Mouse (Mus musculus): ENCODE data around the gene Tmem211. TPM values are rescaled to one million over a fixed set of nuclear protein-coding genes. Genes with fewer than 3 reads are reported as not detected.
A peak's percentile ranks its signal among the peaks of the same experiment; 100 is the strongest.

Tmem211 gene
- polyA plus RNA-seq, 1 experiment from 2014 or later = not detected

GRCm38 (mm10) chr5:113281557-113281956 lies 54.8 kb downstream of the Tmem211 start:
- DNase-seq (ENCODE audit: low spot score) (no peak), ATAC-seq (ENCODE audit: low FRiP score) (no peak)
- H3K4me2 ChIP-seq (replicated peaks) = no peak overlapping the region
- no peak overlapping the region for H3K9ac ChIP-seq
- H3K4me3 ChIP-seq (replicated peaks; ENCODE audit: low read length) = no peak overlapping the region
- H3K27me3 ChIP-seq (ENCODE audit: control insufficient read depth, insufficient read depth, low read length) = no peaks in the 10 kb centered on the region
- no peaks in the 10 kb centered on the region for H3K4me1 ChIP-seq (replicated peaks; ENCODE audit: control insufficient read depth, insufficient read depth, low read length)
- no peaks in the 10 kb centered on the region for H3K9me3 ChIP-seq (ENCODE audit: control insufficient read depth, low read length)
- peaks cover 64% of the 10 kb centered on the region for H3K36me3 ChIP-seq (replicated peaks; ENCODE audit: control insufficient read depth, insufficient read depth)
- 91% methylated on average over 7 of the region's 7 CpGs for WGBS
- H3K27ac ChIP-seq = no peak overlapping the region

- 75% methylated on average over 2 of the region's 2 CpGs for WGBS
- no peak overlapping the region for H3K9ac ChIP-seq
- peaks cover 7% of the 10 kb centered on the region; the same call in 1 of the 2 replicates for H3K4me1 ChIP-seq (replicated peaks; ENCODE audit: control insufficient read depth, insufficient read depth, low read length)
- no peak overlapping the region for H3K4me3 ChIP-seq (replicated peaks; ENCODE audit: low read length)
- DNase-seq (ENCODE audit: low spot score) (no peak), ATAC-seq (ENCODE audit: low FRiP score) (no peak)
- H3K27me3 ChIP-seq (ENCODE audit: control insufficient read depth, insufficient read depth, low read length) = peaks cover 14% of the 10 kb centered on the region
- H3K9me3 ChIP-seq (ENCODE audit: control insufficient read depth, low read length) = no peaks in the 10 kb centered on the region
- H3K4me2 ChIP-seq (replicated peaks) = no peak overlapping the region
- H3K27ac ChIP-seq = no peak overlapping the region
- H3K36me3 ChIP-seq (replicated peaks; ENCODE audit: control insufficient read depth, insufficient read depth) = peaks cover 42% of the 10 kb centered on the region
These were observed 57.0 kb downstream of the Tmem211 start for GRCm38 (mm10) chr5:113283726-113284125.

- no peaks in the 10 kb centered on the region for H3K9me3 ChIP-seq (ENCODE audit: control insufficient read depth, low read length)
- no peak overlapping the region for H3K9ac ChIP-seq
- no peak overlapping the region for H3K27ac ChIP-seq
- H3K4me3 ChIP-seq (replicated peaks; ENCODE audit: low read length) = no peak overlapping the region
- peaks cover 37% of the 10 kb centered on the region for H3K36me3 ChIP-seq (replicated peaks; ENCODE audit: control insufficient read depth, insufficient read depth)
- WGBS = 60% methylated on average over 16 of the region's 16 CpGs
- peaks cover 7% of the 10 kb centered on the region; the same call in 1 of the 2 replicates for H3K4me1 ChIP-seq (replicated peaks; ENCODE audit: control insufficient read depth, insufficient read depth, low read length)
- DNase-seq (ENCODE audit: low spot score) (no peak), ATAC-seq (ENCODE audit: low FRiP score) (no peak)
- H3K27me3 ChIP-seq (ENCODE audit: control insufficient read depth, insufficient read depth, low read length) = peaks cover 18% of the 10 kb centered on the region
- H3K4me2 ChIP-seq (replicated peaks) = no peak overlapping the region
These were observed 58.8 kb downstream of the Tmem211 start for GRCm38 (mm10) chr5:113285541-113285940.

GRCm38 (mm10) chr5:113286048-113286447 lies 59.3 kb downstream of the Tmem211 start:
- WGBS = 78% methylated on average over 11 of the region's 11 CpGs
- H3K27ac ChIP-seq = no peak overlapping the region
- H3K9ac ChIP-seq = no peak overlapping the region
- H3K4me3 ChIP-seq (replicated peaks; ENCODE audit: low read length) = no peak overlapping the region
- peaks cover 34% of the 10 kb centered on the region for H3K36me3 ChIP-seq (replicated peaks; ENCODE audit: control insufficient read depth, insufficient read depth)
- DNase-seq (ENCODE audit: low spot score) = no peak
- H3K4me2 ChIP-seq (replicated peaks) = no peak overlapping the region
- H3K9me3 ChIP-seq (ENCODE audit: control insufficient read depth, low read length) = no peaks in the 10 kb centered on the region
- peaks cover 18% of the 10 kb centered on the region for H3K27me3 ChIP-seq (ENCODE audit: control insufficient read depth, insufficient read depth, low read length)
- ATAC-seq (ENCODE audit: low FRiP score) = no peak
- peaks cover 7% of the 10 kb centered on the region; the same call in 1 of the 2 replicates for H3K4me1 ChIP-seq (replicated peaks; ENCODE audit: control insufficient read depth, insufficient read depth, low read length)

DNA sequence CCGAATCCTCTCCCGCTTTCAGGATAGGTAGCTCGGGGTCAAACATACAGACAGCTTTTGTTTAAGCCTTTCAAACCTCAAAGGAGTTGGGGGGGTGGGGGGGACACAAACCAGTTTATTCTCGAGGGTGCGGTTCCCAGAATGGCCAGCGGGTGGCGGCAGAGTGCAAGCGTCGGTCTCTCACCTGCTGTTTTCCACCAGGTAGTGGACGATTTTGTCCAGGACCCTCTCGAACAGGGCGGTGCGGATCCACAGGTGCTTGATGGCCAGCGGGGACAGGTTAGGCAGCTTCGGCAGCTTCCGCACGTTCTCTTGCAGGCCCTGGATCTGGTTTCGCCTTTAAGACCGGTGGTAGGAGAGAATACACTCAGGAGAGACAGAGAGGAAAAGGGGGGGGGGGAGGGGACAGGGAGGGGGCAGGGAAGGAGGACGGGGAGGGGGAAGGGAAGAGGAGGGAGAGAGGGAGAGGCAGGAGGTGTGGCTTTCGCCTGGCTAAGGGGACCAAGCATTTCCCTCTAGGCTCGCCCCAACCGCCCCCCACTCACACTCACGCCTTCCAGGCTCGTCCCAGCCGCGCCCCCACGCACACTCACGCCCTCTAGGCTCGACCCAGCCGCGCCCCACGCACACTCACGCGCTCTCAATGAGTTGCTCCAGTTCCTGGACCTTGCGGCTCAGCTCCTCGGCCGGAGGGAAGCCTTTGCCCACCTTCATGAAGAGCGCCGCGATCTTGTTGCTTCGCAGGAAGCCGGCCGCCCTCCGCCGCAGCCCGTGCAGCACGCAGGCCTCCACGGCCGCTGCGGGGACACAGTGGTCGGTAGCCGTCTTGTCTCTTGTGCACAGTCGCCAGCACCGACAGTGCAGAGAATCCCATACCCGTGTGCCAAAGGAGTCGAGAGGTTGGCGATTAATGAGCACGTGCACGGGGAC lies 60.1 kb downstream of the Tmem211 start:
- ATAC-seq (ENCODE audit: low FRiP score) (no peak), DNase-seq (ENCODE audit: low spot score) (peak; percentile 76)
- peaks cover 18% of the 10 kb centered on the region for H3K27me3 ChIP-seq (ENCODE audit: control insufficient read depth, insufficient read depth, low read length)
- H3K4me1 ChIP-seq (replicated peaks; ENCODE audit: control insufficient read depth, insufficient read depth, low read length) = peaks cover 7% of the 10 kb centered on the region; the same call in 1 of the 2 replicates
- peak overlapping the region; percentile 25; the same call in 1 of the 2 replicates for H3K9ac ChIP-seq
- 2% methylated on average over 58 of the region's 60 CpGs for WGBS
- H3K9me3 ChIP-seq (ENCODE audit: control insufficient read depth, low read length) = no peaks in the 10 kb centered on the region
- H3K4me2 ChIP-seq (replicated peaks) = peak overlapping the region; percentile 43
- no peak overlapping the region for H3K27ac ChIP-seq
- peak overlapping the region; percentile 14; the same call in 1 of the 2 replicates for H3K4me3 ChIP-seq (replicated peaks; ENCODE audit: low read length)
- peaks cover 28% of the 10 kb centered on the region for H3K36me3 ChIP-seq (replicated peaks; ENCODE audit: control insufficient read depth, insufficient read depth)

DNA sequence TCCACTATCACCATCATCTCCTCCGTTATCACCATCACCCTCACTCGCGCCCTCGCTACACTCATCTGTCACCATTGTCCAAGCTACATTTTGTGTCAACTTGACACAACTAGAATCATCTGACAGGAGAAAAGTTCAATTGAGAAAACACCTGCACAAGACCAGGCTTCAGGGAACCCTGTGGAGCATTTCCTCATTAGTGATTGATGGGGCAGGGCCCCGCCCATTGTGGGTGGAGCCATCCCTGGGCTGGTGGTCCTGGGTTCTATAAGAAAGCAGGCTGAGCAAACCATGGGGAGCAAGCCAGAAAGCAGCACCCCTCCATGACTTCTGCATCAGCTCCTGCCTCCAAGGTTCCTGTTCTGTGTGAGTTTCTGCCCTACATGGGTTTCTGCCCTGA lies 61.1 kb downstream of the Tmem211 start:
- Histone ChIP-seq H3K4me3 (replicated peaks; ENCODE audit: low read length) (no peak overlapping the region), H3K4me2 (replicated peaks) (no peak overlapping the region), H3K9me3 (ENCODE audit: control insufficient read depth, low read length) (no peaks in the 10 kb centered on the region), H3K4me1 (replicated peaks; ENCODE audit: control insufficient read depth, insufficient read depth, low read length) (peaks cover 10% of the 10 kb centered on the region; the same call in 1 of the 2 replicates), H3K9ac (no peak overlapping the region), H3K27ac (no peak overlapping the region), H3K27me3 (ENCODE audit: control insufficient read depth, insufficient read depth, low read length) (peaks cover 18% of the 10 kb centered on the region), H3K36me3 (replicated peaks; ENCODE audit: control insufficient read depth, insufficient read depth) (peaks cover 19% of the 10 kb centered on the region; the same call in 1 of the 2 replicates)
- DNase-seq (ENCODE audit: low spot score) = no peak
- WGBS = 55% methylated on average over 5 of the region's 5 CpGs
- ATAC-seq (ENCODE audit: low FRiP score) = no peak

DNA sequence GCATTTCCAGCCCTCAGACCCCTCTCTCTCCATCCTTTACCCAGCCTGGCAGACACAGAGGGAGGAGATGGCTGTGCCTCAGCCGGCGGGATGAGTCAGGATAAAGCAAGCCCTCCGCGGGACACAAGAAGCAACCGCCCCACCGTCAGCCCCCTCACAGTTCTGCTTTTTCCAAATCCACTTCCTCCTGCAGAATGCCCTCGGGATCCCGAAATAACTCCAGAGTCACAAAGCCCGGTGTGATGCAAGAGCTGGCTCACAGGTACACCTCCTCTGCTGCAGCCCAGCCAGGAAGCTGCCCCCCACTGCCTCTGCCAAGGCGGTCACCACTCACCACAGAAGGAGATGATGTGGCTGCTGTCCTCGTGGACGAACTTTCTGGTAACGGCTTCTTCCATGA lies 61.8 kb downstream of the Tmem211 start:
- Histone ChIP-seq H3K27me3 (ENCODE audit: control insufficient read depth, insufficient read depth, low read length) (peaks cover 18% of the 10 kb centered on the region), H3K4me1 (replicated peaks; ENCODE audit: control insufficient read depth, insufficient read depth, low read length) (peaks cover 13% of the 10 kb centered on the region; the same call in 1 of the 2 replicates), H3K9ac (no peak overlapping the region), H3K9me3 (ENCODE audit: control insufficient read depth, low read length) (no peaks in the 10 kb centered on the region), H3K27ac (no peak overlapping the region), H3K4me3 (replicated peaks; ENCODE audit: low read length) (no peak overlapping the region), H3K4me2 (replicated peaks) (no peak overlapping the region), H3K36me3 (replicated peaks; ENCODE audit: control insufficient read depth, insufficient read depth) (peaks cover 14% of the 10 kb centered on the region; the same call in 1 of the 2 replicates)
- WGBS = 54% methylated on average over 13 of the region's 13 CpGs
- DNase-seq (ENCODE audit: low spot score) (no peak), ATAC-seq (ENCODE audit: low FRiP score) (no peak)

Other genes with a start within 250 kb of the Tmem211 start
- gene Grk3, start 211.1 kb upstream of the Tmem211 start, polyA plus RNA-seq (2014; fragmentation: Nextera tagmentation; extraction: Ambion mirVana) = 18.5 and 21.2 TPM in 2 replicates
- gene Crybb2, start 156.8 kb upstream of the Tmem211 start, polyA plus RNA-seq (2014; fragmentation: Nextera tagmentation; extraction: Ambion mirVana) = not detected in 2 replicates
- gene Crybb3, start 145.3 kb upstream of the Tmem211 start, polyA plus RNA-seq (2014; fragmentation: Nextera tagmentation; extraction: Ambion mirVana) = 0.57 and 0.99 TPM in 2 replicates
- gene 2900026A02Rik, start 5.7 kb upstream of the Tmem211 start, polyA plus RNA-seq (2014; fragmentation: Nextera tagmentation; extraction: Ambion mirVana) = 2.5 and 2.6 TPM in 2 replicates
- gene Sgsm1, start 83.9 kb downstream of the Tmem211 start, polyA plus RNA-seq (2014; fragmentation: Nextera tagmentation; extraction: Ambion mirVana) = 14.8 and 15.0 TPM in 2 replicates
- gene Aym1, start 130.4 kb downstream of the Tmem211 start, polyA plus RNA-seq (2014; fragmentation: Nextera tagmentation; extraction: Ambion mirVana) = not detected in 2 replicates

Data from hindbrain, embryonic 14.5 days (tissue).